Mouse (Mus musculus): ENCODE data around the gene Cct3. TPM values are rescaled to one million over a fixed set of nuclear protein-coding genes. Genes with fewer than 3 reads are reported as not detected.
"Not testable (repeated sequence)": the region's sequence is repeated elsewhere in the genome, so short reads cannot be mapped to it uniquely, and the experiment has no call there.

The Cct3 gene
- polyA plus RNA-seq, 1 experiment from 2014 or later, result 439 TPM

- not testable (repeated sequence) for H3K9me3 ChIP-seq (replicated peaks); H3K9ac ChIP-seq; ATAC-seq (ENCODE audit: insufficient number of reproducible peaks, low FRiP score); H3K27ac ChIP-seq (ENCODE audit: poor library complexity, severe bottlenecking); H3K4me3 ChIP-seq; H3K27me3 ChIP-seq (replicated peaks)
- Histone ChIP-seq H3K36me3 (peaks cover 11% of the 10 kb centered on the region), H3K4me1 (replicated peaks) (peaks cover 14% of the 10 kb centered on the region), H3K4me2 (peak overlapping the region; percentile 71; the same call in 1 of the 2 replicates)
- WGBS, result 77% methylated on average over 1 of the region's 1 CpGs
Observed at GRCm38 (mm10) chr3:88295272-88295671, 1.6 kb upstream of the Cct3 start.

GRCm38 (mm10) chr3:88296110-88296560 lies 781 bp upstream of the Cct3 start:
- peak overlapping the region; percentile 86 for H3K4me3 ChIP-seq
- 1% methylated on average over 12 of the region's 12 CpGs for WGBS
- H3K9me3 ChIP-seq (replicated peaks), result no peaks in the 10 kb centered on the region
- no peaks in the 10 kb centered on the region for H3K27me3 ChIP-seq (replicated peaks)
- peak overlapping the region; percentile 71 for H3K4me2 ChIP-seq
- H3K36me3 ChIP-seq, result peaks cover 20% of the 10 kb centered on the region
- H3K4me1 ChIP-seq (replicated peaks), result peaks cover 14% of the 10 kb centered on the region
- ATAC-seq (ENCODE audit: insufficient number of reproducible peaks, low FRiP score), result no peak
- H3K9ac ChIP-seq, result peak overlapping the region; percentile 68
- H3K27ac ChIP-seq (ENCODE audit: poor library complexity, severe bottlenecking), result peak overlapping the region; percentile 94

DNA sequence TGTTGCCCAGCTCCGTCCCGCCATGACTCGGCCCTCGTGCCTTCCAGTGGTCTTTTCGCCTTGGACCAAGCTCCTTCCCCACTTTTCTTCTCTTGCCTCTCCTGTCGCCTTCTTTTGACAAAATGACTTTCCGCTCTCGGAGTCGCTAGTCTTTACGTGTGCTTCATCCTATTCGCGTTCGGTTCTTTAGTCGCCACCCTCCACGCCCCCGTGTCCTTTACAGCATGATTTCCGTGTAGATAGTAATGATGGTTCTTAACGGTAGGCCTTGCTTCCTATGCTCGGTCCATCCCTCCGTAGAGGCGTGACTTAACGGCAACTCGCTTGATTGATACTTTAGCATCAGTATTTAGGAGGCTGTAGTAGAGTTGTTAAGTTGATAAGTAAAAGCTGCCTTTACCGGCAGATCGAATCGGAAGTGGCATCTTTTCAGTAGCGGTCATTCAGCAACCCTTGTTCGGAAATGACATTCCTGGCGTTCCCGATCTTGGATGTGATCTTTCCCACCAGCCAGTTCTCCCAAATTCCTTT lies 470 bp downstream of the Cct3 start:
- under 1% methylated on average over 30 of the region's 30 CpGs for WGBS
- H3K4me2 ChIP-seq, result peak overlapping the region; percentile 77
- H3K27me3 ChIP-seq (replicated peaks), result no peaks in the 10 kb centered on the region
- H3K4me3 ChIP-seq, result peak overlapping the region; percentile 86
- no peak for ATAC-seq (ENCODE audit: insufficient number of reproducible peaks, low FRiP score)
- H3K9ac ChIP-seq, result peak overlapping the region; percentile 93
- H3K36me3 ChIP-seq, result peaks cover 31% of the 10 kb centered on the region
- no peaks in the 10 kb centered on the region for H3K9me3 ChIP-seq (replicated peaks)
- H3K27ac ChIP-seq (ENCODE audit: poor library complexity, severe bottlenecking), result peak overlapping the region; percentile 97
- peaks cover 14% of the 10 kb centered on the region for H3K4me1 ChIP-seq (replicated peaks)

DNA sequence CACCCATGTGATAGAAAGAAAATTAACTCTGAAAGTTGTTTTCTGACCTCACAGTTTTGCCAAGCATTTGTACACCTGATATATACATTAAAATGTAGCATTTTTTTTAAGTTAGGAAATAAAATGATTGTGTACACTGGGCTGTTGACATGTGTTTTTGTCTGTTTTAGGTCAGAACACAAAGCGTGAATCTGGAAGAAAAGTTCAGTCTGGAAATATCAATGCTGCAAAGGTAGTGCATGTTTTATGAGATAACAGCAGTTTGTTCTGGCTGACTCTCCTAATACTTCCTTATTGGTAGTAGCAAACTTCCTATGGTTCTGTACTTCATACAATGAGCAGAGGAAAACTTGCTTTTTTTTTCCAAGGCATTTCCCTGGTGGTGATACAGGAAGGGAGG lies 2.3 kb downstream of the Cct3 start:
- H3K9ac ChIP-seq, result no peak overlapping the region
- no peaks in the 10 kb centered on the region for H3K27me3 ChIP-seq (replicated peaks)
- peaks cover 47% of the 10 kb centered on the region for H3K36me3 ChIP-seq
- ATAC-seq (ENCODE audit: insufficient number of reproducible peaks, low FRiP score), result no peak
- 75% methylated on average over 1 of the region's 1 CpGs for WGBS
- H3K4me3 ChIP-seq, result no peak overlapping the region
- no peak overlapping the region for H3K27ac ChIP-seq (ENCODE audit: poor library complexity, severe bottlenecking)
- peaks cover 14% of the 10 kb centered on the region for H3K4me1 ChIP-seq (replicated peaks)
- H3K9me3 ChIP-seq (replicated peaks), result no peaks in the 10 kb centered on the region
- H3K4me2 ChIP-seq, result no peak overlapping the region

DNA sequence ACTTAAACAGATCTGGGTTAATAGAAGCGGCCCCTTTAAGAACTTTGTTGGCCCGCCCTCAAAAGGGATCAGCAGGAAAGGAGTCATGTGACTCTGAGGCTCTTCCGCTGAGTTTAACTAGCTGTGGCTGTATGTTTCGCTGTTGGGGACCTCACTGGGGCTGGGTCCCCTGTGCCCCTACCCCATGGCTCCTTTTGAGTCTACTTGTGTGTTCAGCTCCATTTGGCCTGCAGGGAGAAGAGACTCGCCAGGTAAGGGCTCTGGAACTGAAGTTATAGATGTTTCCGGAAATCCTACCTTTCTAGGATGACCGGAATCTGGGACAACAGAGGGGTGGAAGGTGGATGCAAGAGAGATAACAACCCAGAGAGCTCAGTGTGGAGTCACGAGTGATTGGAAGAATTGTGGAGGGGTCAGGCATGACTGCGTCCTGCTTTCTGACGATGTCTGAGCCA lies 28.1 kb downstream of the Cct3 start, which contains the start of gene Glmp:
TSS of gene Glmp (plus strand) at position 73 of the 455 bp plus-strand sequence.
- Histone ChIP-seq H3K9ac (peak within 1 kb of the TSS; percentile 90), H3K4me2 (peak within 1 kb of the TSS; percentile 88), H3K4me1 (replicated peaks) (peaks cover 11% of the 10 kb centered on the region), H3K4me3 (peak within 1 kb of the TSS; percentile 85), H3K9me3 (replicated peaks) (no peaks in the 10 kb centered on the region), H3K27ac (ENCODE audit: poor library complexity, severe bottlenecking) (no peak within 1 kb of the TSS), H3K36me3 (peaks cover 62% of the 10 kb centered on the region), H3K27me3 (replicated peaks) (no peaks in the 10 kb centered on the region)
- under 1% methylated on average over 10 of the region's 10 CpGs for WGBS
- ATAC-seq (ENCODE audit: insufficient number of reproducible peaks, low FRiP score), result peak; percentile 83

GRCm38 (mm10) chr3:88328956-88329355 lies 32.0 kb downstream of the Cct3 start:
- Histone ChIP-seq H3K4me3 (no peak overlapping the region), H3K36me3 (peaks cover 36% of the 10 kb centered on the region), H3K27me3 (replicated peaks) (no peaks in the 10 kb centered on the region), H3K4me1 (replicated peaks) (peaks cover 14% of the 10 kb centered on the region), H3K9ac (no peak overlapping the region), H3K9me3 (replicated peaks) (no peaks in the 10 kb centered on the region), H3K4me2 (no peak overlapping the region), H3K27ac (ENCODE audit: poor library complexity, severe bottlenecking) (no peak overlapping the region)
- ATAC-seq (ENCODE audit: insufficient number of reproducible peaks, low FRiP score), result no peak
- WGBS, result 78% methylated on average over 5 of the region's 5 CpGs

DNA sequence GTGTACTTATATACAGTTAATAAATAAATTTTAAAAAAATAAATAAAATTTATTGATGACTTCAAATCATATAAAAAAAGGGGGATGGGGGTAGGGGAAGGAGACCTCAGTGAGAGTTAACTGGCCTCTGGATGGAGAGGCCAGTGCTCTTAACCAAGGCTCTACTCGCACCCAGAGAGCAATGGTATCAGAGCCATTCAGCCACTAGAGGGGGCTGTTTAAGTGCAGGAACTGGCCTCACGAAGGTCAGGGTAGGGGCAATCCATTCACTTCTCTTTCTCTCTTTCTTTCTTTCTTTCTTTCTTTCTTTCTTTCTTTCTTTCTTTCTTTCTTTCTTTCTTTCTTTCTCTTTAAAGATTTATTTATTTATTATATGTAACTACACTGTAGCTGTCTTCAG lies 34.4 kb downstream of the Cct3 start:
- no peaks in the 10 kb centered on the region for H3K27me3 ChIP-seq (replicated peaks)
- H3K4me2 ChIP-seq, result no peak overlapping the region
- peaks cover 34% of the 10 kb centered on the region for H3K36me3 ChIP-seq
- H3K9ac ChIP-seq, result no peak overlapping the region
- H3K4me3 ChIP-seq, result no peak overlapping the region
- peaks cover 15% of the 10 kb centered on the region for H3K4me1 ChIP-seq (replicated peaks)
- H3K27ac ChIP-seq (ENCODE audit: poor library complexity, severe bottlenecking), result no peak overlapping the region
- ATAC-seq (ENCODE audit: insufficient number of reproducible peaks, low FRiP score), result no peak
- 48% methylated on average over 2 of the region's 2 CpGs for WGBS
- no peaks in the 10 kb centered on the region for H3K9me3 ChIP-seq (replicated peaks)

GRCm38 (mm10) chr3:88334029-88334658 lies 37.2 kb downstream of the Cct3 start:
- no peaks in the 10 kb centered on the region for H3K9me3 ChIP-seq (replicated peaks)
- peaks cover 13% of the 10 kb centered on the region for H3K36me3 ChIP-seq
- no peaks in the 10 kb centered on the region for H3K27me3 ChIP-seq (replicated peaks)
- peak overlapping the region; percentile 53 for H3K9ac ChIP-seq
- no peak for ATAC-seq (ENCODE audit: insufficient number of reproducible peaks, low FRiP score)
- peaks cover 33% of the 10 kb centered on the region for H3K4me1 ChIP-seq (replicated peaks)
- no peak overlapping the region for H3K27ac ChIP-seq (ENCODE audit: poor library complexity, severe bottlenecking)
- WGBS, result 47% methylated on average over 12 of the region's 12 CpGs
- H3K4me3 ChIP-seq, result no peak overlapping the region
- peak overlapping the region; percentile 81 for H3K4me2 ChIP-seq

DNA sequence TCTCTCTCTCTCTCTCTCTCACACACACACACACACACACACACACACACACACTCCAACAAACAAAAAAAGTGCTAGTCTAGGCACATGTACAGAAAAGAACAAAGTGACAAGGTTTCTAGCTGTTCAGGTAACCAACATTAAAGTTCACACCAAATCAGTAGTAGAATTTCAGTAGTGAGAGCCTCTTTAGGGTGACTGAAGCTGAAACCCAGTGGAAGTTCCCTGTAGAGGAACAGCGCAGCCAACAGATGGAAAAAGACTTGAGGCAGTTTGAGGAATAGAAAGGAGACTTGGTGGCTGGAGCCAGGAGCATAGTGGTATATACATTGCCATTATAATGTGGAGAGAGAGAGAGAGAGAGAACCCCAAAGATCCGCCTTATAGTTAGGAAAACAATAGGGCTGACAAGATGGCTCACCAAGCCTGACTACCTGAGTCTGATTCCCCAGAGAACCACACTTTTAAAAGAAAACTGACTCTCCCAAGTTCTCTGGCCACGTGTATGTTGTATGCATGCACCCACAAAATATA lies 38.1 kb downstream of the Cct3 start:
- H3K4me1 ChIP-seq (replicated peaks), result peaks cover 35% of the 10 kb centered on the region
- WGBS, result 38% methylated on average over 3 of the region's 3 CpGs
- H3K9ac ChIP-seq, result peak overlapping the region; percentile 95
- ATAC-seq (ENCODE audit: insufficient number of reproducible peaks, low FRiP score), result no peak
- H3K4me2 ChIP-seq, result peak overlapping the region; percentile 81
- H3K27me3 ChIP-seq (replicated peaks), result no peaks in the 10 kb centered on the region
- peak overlapping the region; percentile 96; the same call in 1 of the 2 replicates for H3K27ac ChIP-seq (ENCODE audit: poor library complexity, severe bottlenecking)
- H3K36me3 ChIP-seq, result peaks cover 7% of the 10 kb centered on the region; the same call in 1 of the 2 replicates
- no peaks in the 10 kb centered on the region for H3K9me3 ChIP-seq (replicated peaks)
- peak overlapping the region; percentile 92 for H3K4me3 ChIP-seq

GRCm38 (mm10) chr3:88335436-88336053 lies 38.6 kb downstream of the Cct3 start:
- peak; percentile 52 for ATAC-seq (ENCODE audit: insufficient number of reproducible peaks, low FRiP score)
- WGBS, result 1% methylated on average over 27 of the region's 27 CpGs
- peak overlapping the region; percentile 96 for H3K27ac ChIP-seq (ENCODE audit: poor library complexity, severe bottlenecking)

More at GRCm38 (mm10) chr3:88335436-88336053, 38.6 kb downstream of the Cct3 start:
- Histone ChIP-seq H3K9me3 (replicated peaks) (no peaks in the 10 kb centered on the region), H3K4me3 (peak overlapping the region; percentile 92), H3K36me3 (peaks cover 3% of the 10 kb centered on the region; the same call in 1 of the 2 replicates), H3K27me3 (replicated peaks) (no peaks in the 10 kb centered on the region), H3K9ac (peak overlapping the region; percentile 95), H3K4me1 (replicated peaks) (peaks cover 35% of the 10 kb centered on the region), H3K4me2 (peak overlapping the region; percentile 81)

All from heart, embryonic 12.5 days (tissue).